Mouse (Mus musculus): ENCODE measurements around the gene Aifm1. TPM values are rescaled to one million over a fixed set of nuclear protein-coding genes. Genes with fewer than 3 reads are reported as not detected.
"Not testable (repeated sequence)": the region's sequence is repeated elsewhere in the genome, so short reads cannot be mapped to it uniquely, and the experiment has no call there.

Aifm1 gene
- polyA plus RNA-seq, 1 experiment, result 28.0 TPM

DNA sequence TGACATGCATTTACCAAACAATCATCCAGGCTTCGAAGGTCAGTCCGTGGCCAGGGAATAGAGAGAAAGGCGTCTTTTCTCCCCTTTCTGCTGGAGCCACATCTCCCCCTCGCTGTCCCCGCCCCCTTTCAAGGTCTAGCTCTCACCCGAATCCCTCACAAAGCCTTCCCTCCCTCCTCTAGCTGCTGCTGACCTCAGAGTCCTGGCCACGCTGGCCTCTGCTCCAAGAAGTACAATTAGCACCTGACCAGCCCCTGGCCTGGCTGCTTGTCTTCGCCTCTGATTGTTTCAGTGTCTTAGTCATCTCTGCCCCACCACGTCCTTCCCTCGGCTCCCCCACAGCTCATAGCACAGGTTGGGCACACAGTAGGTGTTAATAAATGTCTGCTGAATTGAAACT is 63.7 kb downstream of the Aifm1 start:
- TF ChIP-seq POLR2A (IDR thresholded peaks at IDR 0.05; ENCODE audit: extremely low read depth, insufficient read depth, low read length) (no peak), CTCF (IDR thresholded peaks at IDR 0.05; ENCODE audit: extremely low read depth, insufficient read depth, low read length) (no peak)
- Histone ChIP-seq H3K27ac (ENCODE audit: insufficient read depth, low read length) (no peak overlapping the region), H3K4me3 (ENCODE audit: insufficient read depth, low read length) (no peak overlapping the region), H3K4me1 (ENCODE audit: control insufficient read depth, insufficient read depth, low read length) (no peaks in the 10 kb centered on the region)

DNA sequence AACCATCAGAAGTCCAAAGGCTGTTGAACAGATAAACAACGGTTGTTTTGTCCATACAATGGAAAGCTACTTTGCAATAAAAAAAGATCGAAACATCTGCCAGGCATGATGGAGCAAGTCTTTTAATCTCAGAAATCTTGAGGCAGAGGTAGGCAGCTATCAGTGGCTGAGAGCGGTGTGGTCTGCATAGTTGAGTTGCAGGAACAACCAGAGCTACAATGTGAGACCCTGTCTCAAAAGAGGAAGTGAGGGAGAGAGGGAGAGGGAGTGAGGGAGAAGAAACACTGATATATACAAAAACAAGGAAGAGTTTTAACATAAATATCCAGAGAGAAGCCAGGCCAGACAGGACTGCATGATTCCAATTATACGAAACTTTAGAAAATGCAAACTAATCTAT is 68.7 kb downstream of the Aifm1 start:
- Histone ChIP-seq H3K4me1 (ENCODE audit: control insufficient read depth, insufficient read depth, low read length) (no peaks in the 10 kb centered on the region), H3K27ac (ENCODE audit: insufficient read depth, low read length) (no peak overlapping the region), H3K4me3 (ENCODE audit: insufficient read depth, low read length) (no peak overlapping the region)
- no peak for TF ChIP-seq CTCF (IDR thresholded peaks at IDR 0.05; ENCODE audit: extremely low read depth, insufficient read depth, low read length)
- TF ChIP-seq POLR2A (IDR thresholded peaks at IDR 0.05; ENCODE audit: extremely low read depth, insufficient read depth, low read length), result no peak

DNA sequence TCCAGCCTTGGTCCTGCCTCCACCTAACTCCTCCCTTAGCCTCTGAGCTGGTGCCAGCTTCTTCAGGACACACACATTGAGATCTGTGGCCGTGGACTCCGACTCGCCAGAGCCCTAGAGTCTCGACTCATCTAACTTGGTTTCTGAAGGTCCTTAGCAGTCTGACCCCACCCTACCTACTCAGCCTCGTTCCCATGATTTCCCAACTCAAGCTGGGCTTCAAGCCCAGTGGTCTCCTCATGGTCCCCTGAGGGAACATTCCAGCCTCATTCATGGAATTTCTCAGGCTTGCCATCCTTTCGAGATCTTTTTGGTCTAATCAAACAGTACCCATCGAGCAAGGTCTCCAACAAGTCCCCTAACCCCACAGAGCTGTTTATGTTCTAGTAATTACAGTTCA is 71.4 kb downstream of the Aifm1 start:
- H3K4me3 ChIP-seq (ENCODE audit: insufficient read depth, low read length), result no peak overlapping the region
- H3K4me1 ChIP-seq (ENCODE audit: control insufficient read depth, insufficient read depth, low read length), result no peaks in the 10 kb centered on the region
- no peak overlapping the region for H3K27ac ChIP-seq (ENCODE audit: insufficient read depth, low read length)
- TF ChIP-seq CTCF (IDR thresholded peaks at IDR 0.05; ENCODE audit: extremely low read depth, insufficient read depth, low read length) (no peak), POLR2A (IDR thresholded peaks at IDR 0.05; ENCODE audit: extremely low read depth, insufficient read depth, low read length) (no peak)

DNA sequence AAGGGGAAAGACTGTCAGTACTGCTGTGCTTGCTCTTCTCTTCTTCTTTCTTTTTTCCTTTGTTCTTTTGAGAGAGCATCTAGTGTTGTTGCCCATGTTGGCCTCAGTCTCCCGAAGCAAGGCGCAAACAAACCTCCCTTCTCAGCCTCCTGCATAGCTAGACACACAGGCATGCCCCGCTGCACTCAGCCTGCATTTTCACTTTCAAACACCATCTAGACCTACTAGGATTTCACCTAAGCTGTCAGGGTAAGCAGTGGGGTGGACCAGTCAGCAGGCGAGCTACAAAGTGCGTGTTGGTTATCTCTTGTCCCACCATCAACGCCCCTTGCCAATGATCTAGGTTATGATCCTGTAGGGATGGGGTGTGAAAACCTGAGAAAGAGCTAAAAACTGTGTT is 71.8 kb downstream of the Aifm1 start:
- no peak overlapping the region for H3K27ac ChIP-seq (ENCODE audit: insufficient read depth, low read length)
- no peak overlapping the region for H3K4me3 ChIP-seq (ENCODE audit: insufficient read depth, low read length)
- TF ChIP-seq CTCF (IDR thresholded peaks at IDR 0.05; ENCODE audit: extremely low read depth, insufficient read depth, low read length), result no peak
- no peak for TF ChIP-seq POLR2A (IDR thresholded peaks at IDR 0.05; ENCODE audit: extremely low read depth, insufficient read depth, low read length)

DNA sequence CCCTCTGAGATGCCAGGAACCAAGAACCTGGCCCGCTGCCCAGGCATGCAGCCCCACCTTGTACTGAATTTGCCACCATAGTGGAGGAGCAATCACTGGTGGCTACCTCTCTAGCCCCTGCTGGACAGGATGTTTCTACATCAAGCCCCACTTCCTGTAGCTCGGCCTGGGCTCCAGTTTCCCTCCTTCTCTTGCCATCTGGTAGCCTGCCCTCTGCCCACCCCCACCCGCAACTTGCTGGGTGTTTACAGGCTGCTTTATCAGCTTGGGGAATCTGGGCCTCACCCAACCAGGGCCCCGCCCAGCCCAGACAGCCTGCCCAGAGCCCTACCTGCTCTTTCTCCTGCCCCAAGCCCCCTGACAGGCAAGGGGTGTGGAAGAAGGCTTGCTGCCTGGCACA is 74.3 kb downstream of the Aifm1 start:
- Histone ChIP-seq H3K27ac (ENCODE audit: insufficient read depth, low read length) (no peak overlapping the region), H3K4me3 (ENCODE audit: insufficient read depth, low read length) (no peak overlapping the region), H3K4me1 (ENCODE audit: control insufficient read depth, insufficient read depth, low read length) (no peaks in the 10 kb centered on the region)
- TF ChIP-seq POLR2A (IDR thresholded peaks at IDR 0.05; ENCODE audit: extremely low read depth, insufficient read depth, low read length), result no peak
- no peak for TF ChIP-seq CTCF (IDR thresholded peaks at IDR 0.05; ENCODE audit: extremely low read depth, insufficient read depth, low read length)

More for the DNA sequence above, 71.8 kb downstream of the Aifm1 start:
- H3K4me1 ChIP-seq (ENCODE audit: control insufficient read depth, insufficient read depth, low read length), result no peaks in the 10 kb centered on the region

DNA sequence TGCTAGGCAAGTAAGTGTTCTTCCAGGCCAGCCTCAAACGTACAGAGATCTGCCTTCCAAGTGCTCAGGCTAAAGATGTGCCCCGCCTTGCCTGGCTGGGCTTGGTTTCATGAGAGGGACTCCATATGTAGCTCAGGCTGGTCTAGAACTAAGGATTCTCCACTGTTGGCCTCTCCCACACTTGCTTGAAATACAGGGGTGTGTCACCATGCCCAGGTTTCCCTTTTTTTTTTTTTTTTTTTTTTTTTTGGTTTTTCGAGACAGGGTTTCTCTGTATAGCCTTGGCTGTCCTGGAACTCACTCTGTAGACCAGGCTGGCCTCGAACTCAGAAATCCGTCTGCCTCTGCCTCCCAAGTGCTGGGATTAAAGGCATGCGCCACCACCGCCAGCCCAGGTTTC is 77.3 kb downstream of the Aifm1 start:
- H3K4me1 ChIP-seq (ENCODE audit: control insufficient read depth, insufficient read depth, low read length); H3K4me3 ChIP-seq (ENCODE audit: insufficient read depth, low read length); H3K27ac ChIP-seq (ENCODE audit: insufficient read depth, low read length): not testable (repeated sequence)

DNA sequence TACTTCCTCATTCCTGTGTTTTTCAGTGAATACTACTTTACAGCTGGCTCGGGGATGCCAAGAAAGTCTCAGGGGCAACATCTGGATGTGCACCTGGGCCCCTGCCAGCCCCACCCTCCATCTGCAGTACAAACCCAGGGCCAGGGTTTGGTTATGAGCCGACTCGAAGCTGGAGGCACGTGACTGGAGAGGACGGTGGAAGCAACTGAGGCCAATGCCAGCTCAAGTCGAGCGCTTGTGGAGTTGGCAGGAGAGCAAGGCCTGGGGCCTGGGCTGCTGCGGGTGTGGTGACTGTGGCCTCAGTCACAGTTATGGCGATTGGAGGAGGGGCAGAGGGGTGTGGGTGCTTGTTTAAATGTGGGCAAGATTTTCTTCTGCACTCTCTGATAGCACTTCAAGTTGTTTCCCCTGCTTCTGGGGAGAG is 77.9 kb downstream of the Aifm1 start:
- Histone ChIP-seq H3K4me3 (ENCODE audit: insufficient read depth, low read length) (no peak overlapping the region), H3K4me1 (ENCODE audit: control insufficient read depth, insufficient read depth, low read length) (no peaks in the 10 kb centered on the region), H3K27ac (ENCODE audit: insufficient read depth, low read length) (no peak overlapping the region)
- no peak for TF ChIP-seq POLR2A (IDR thresholded peaks at IDR 0.05; ENCODE audit: extremely low read depth, insufficient read depth, low read length)
- TF ChIP-seq CTCF (IDR thresholded peaks at IDR 0.05; ENCODE audit: extremely low read depth, insufficient read depth, low read length), result no peak

DNA sequence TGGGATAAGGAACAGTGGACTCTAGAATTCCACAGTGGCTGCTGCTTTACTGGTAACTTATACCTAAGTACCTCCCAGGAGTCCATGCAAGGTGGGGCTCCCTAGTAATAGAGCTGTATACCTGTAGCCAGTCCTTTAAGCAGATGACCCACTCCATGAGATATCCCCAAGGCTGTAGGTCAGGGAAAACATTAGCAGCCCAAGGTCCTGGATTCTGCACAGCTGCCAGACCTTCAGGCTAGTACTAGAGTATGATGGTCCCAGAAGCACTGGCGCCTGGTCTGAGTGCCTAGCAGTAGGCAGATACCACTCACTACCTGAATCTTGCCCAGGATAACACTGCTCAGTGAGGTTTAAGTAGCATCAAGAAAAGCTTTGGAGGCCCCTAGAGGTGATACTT is 79.1 kb downstream of the Aifm1 start:
- TF ChIP-seq POLR2A (IDR thresholded peaks at IDR 0.05; ENCODE audit: extremely low read depth, insufficient read depth, low read length), result no peak
- TF ChIP-seq CTCF (IDR thresholded peaks at IDR 0.05; ENCODE audit: extremely low read depth, insufficient read depth, low read length), result no peak
- no peak overlapping the region for H3K27ac ChIP-seq (ENCODE audit: insufficient read depth, low read length)
- H3K4me3 ChIP-seq (ENCODE audit: insufficient read depth, low read length), result no peak overlapping the region
- H3K4me1 ChIP-seq (ENCODE audit: control insufficient read depth, insufficient read depth, low read length), result no peaks in the 10 kb centered on the region

DNA sequence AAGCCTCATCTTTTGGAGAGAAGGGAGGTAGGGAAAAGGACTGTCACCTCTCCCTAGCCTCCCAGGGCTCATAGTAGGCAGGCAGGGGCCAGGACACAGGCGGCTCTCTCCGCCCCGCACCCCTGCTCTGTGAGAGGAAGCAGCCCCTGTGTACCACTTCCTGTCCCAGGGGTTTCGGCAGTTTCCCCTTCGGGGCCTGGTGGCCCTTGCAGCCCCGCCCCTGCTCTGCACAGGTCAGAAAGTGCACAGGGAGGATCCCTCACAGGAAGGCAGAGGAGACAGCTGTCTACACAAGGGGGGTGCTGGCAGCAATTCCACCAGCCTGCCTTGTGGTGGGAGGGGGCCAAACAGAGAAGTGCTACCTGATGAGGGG is 79.8 kb downstream of the Aifm1 start:
- H3K4me3 ChIP-seq (ENCODE audit: insufficient read depth, low read length), result no peak overlapping the region
- TF ChIP-seq CTCF (IDR thresholded peaks at IDR 0.05; ENCODE audit: extremely low read depth, insufficient read depth, low read length), result no peak
- no peak overlapping the region for H3K27ac ChIP-seq (ENCODE audit: insufficient read depth, low read length)

DNA sequence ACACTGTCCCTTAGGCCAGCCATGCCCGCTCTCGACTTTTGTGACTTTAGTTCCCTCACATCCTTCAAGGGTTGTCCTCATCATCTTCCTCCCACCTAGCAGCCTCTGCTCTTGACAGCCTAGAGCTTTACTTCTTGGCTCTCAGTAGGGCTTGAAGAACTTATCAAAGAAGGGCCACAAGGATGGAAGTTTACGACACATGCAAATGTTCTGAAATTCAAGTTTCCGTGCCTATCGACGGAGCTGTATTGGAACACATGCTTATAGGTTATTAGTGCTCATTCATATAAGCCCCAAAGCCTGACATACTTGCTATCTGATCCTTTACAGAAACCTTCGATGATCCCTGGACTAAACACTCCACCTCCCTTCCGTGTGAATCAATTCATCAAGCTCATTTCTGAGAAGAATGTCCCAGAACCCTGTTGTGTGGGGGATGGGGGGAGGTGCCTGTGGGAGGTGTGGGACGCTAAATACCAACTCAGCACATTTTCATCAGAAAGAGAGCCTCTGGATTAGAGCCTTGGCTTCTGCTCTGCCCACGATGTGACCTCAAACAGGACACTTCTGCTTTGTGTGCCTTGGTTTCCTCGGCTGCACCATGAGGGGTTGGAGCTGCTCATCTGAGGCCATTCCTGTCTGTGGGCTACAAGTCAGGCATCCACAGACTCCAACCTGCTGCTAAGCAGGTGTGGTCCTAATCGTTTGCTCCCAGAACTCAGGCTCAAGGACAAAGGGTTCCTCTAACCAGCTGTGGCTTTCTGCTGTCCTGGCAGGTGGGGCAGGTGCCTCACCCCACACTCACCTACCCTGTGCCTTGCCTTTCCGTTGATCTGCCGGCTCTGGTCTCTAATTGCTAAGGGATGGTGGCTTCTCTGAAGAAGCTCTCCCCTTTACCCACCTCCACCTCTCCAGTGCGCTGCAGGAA is 80.5 kb downstream of the Aifm1 start:
- TF ChIP-seq POLR2A (IDR thresholded peaks at IDR 0.05; ENCODE audit: extremely low read depth, insufficient read depth, low read length) (no peak), CTCF (IDR thresholded peaks at IDR 0.05; ENCODE audit: extremely low read depth, insufficient read depth, low read length) (no peak)
- Histone ChIP-seq H3K27ac (ENCODE audit: insufficient read depth, low read length) (no peak overlapping the region), H3K4me1 (ENCODE audit: control insufficient read depth, insufficient read depth, low read length) (no peaks in the 10 kb centered on the region), H3K4me3 (ENCODE audit: insufficient read depth, low read length) (no peak overlapping the region)

More for the DNA sequence above, 79.8 kb downstream of the Aifm1 start:
- H3K4me1 ChIP-seq (ENCODE audit: control insufficient read depth, insufficient read depth, low read length), result no peaks in the 10 kb centered on the region
